Mouse (Mus musculus): Measurements from ENCODE around the gene Otub1. TPM values are rescaled to one million over a fixed set of nuclear protein-coding genes. Genes with fewer than 3 reads are reported as not detected.

Gene Otub1
- polyA plus RNA-seq, 2 experiments = 34.7 to 50.5 TPM

- Histone ChIP-seq H3K9ac (replicated peaks) (no peak overlapping the region), H3K27ac (no peak overlapping the region), H3K4me3 (ENCODE audit: insufficient read depth in 1 of 2, low read depth in 2 of 2, low read length in 2 of 2) (no peak overlapping the region), H3K4me2 (ENCODE audit: low read depth) (no peak overlapping the region), H3K36me3 (replicated peaks; ENCODE audit: control insufficient read depth, insufficient read depth, low read depth) (peaks cover 28% of the 10 kb centered on the region), H3K27me3 (ENCODE audit: control insufficient read depth, insufficient read depth, low read length) (no peaks in the 10 kb centered on the region), H3K4me1 (replicated peaks; ENCODE audit: control insufficient read depth in 2 of 2, insufficient read depth in 2 of 2, low read length in 1 of 2) (peaks cover 15 to 19% of the 10 kb centered on the region in 2 experiments), H3K9me3 (ENCODE audit: control insufficient read depth, low read length) (no peaks in the 10 kb centered on the region)
- DNase-seq (ENCODE audit: low read depth in 3 of 3, low spot score in 3 of 3) (no peak), ATAC-seq (ENCODE audit: insufficient read depth) (no peak)
- TF ChIP-seq EP300 (IDR thresholded peaks at IDR 0.05; ENCODE audit: low read depth) (no peak), CTCF (IDR thresholded peaks at IDR 0.05; ENCODE audit: low read depth) (no peak)
- 81% methylated on average over 1 of the region's 1 CpGs for WGBS (ENCODE audit: insufficient replicate concordance)
Measured at GRCm38 (mm10) chr19:7212216-7212615, 6.1 kb upstream of the Otub1 start.

GRCm38 (mm10) chr19:7209907-7210646 lies 4.0 kb upstream of the Otub1 start:
- H3K9ac ChIP-seq (replicated peaks) = no peak overlapping the region
- no peaks in the 10 kb centered on the region for H3K9me3 ChIP-seq (ENCODE audit: control insufficient read depth, low read length)
- H3K27ac ChIP-seq = no peak overlapping the region
- H3K4me2 ChIP-seq (ENCODE audit: low read depth) = no peak overlapping the region
- H3K36me3 ChIP-seq (replicated peaks; ENCODE audit: control insufficient read depth, insufficient read depth, low read depth) = peaks cover 21% of the 10 kb centered on the region
- DNase-seq (ENCODE audit: low read depth in 3 of 3, low spot score in 3 of 3) = no peak
- ATAC-seq (ENCODE audit: insufficient read depth) = no peak
- H3K27me3 ChIP-seq (ENCODE audit: control insufficient read depth, insufficient read depth, low read length) = no peaks in the 10 kb centered on the region
- peaks cover 8 to 15% of the 10 kb centered on the region in 2 experiments for H3K4me1 ChIP-seq (replicated peaks; ENCODE audit: control insufficient read depth in 2 of 2, insufficient read depth in 2 of 2, low read length in 1 of 2)
- WGBS (ENCODE audit: insufficient replicate concordance) = 65% methylated on average over 7 of the region's 7 CpGs
- no peak for TF ChIP-seq EP300 (IDR thresholded peaks at IDR 0.05; ENCODE audit: low read depth)
- no peak for TF ChIP-seq CTCF (IDR thresholded peaks at IDR 0.05; ENCODE audit: low read depth)
- no peak overlapping the region for H3K4me3 ChIP-seq (ENCODE audit: insufficient read depth in 1 of 2, low read depth in 2 of 2, low read length in 2 of 2)

- peaks cover 13 to 14% of the 10 kb centered on the region in 2 experiments for H3K4me1 ChIP-seq (replicated peaks; ENCODE audit: control insufficient read depth in 2 of 2, insufficient read depth in 2 of 2, low read length in 1 of 2)
- no peak for DNase-seq (ENCODE audit: low read depth in 3 of 3, low spot score in 3 of 3)
- ATAC-seq (ENCODE audit: insufficient read depth) = no peak
- peak overlapping the region; percentile 93 for H3K27ac ChIP-seq
- no peaks in the 10 kb centered on the region for H3K9me3 ChIP-seq (ENCODE audit: control insufficient read depth, low read length)
- peak overlapping the region; percentile 97 for H3K4me2 ChIP-seq (ENCODE audit: low read depth)
- 33% methylated on average over 7 of the region's 7 CpGs for WGBS (ENCODE audit: insufficient replicate concordance)
- H3K27me3 ChIP-seq (ENCODE audit: control insufficient read depth, insufficient read depth, low read length) = no peaks in the 10 kb centered on the region
- peaks cover 23% of the 10 kb centered on the region for H3K36me3 ChIP-seq (replicated peaks; ENCODE audit: control insufficient read depth, insufficient read depth, low read depth)
- no peak for TF ChIP-seq CTCF (IDR thresholded peaks at IDR 0.05; ENCODE audit: low read depth)
- no peak for TF ChIP-seq EP300 (IDR thresholded peaks at IDR 0.05; ENCODE audit: low read depth)
- H3K9ac ChIP-seq (replicated peaks) = peak overlapping the region; percentile 88
- H3K4me3 ChIP-seq (ENCODE audit: insufficient read depth in 1 of 2, low read depth in 2 of 2, low read length in 2 of 2) = peak overlapping the region; percentile 90 to 97
Measured at GRCm38 (mm10) chr19:7205326-7205725, 790 bp downstream of the Otub1 start.

GRCm38 (mm10) chr19:7204898-7205297 lies 1.2 kb downstream of the Otub1 start:
- H3K36me3 ChIP-seq (replicated peaks; ENCODE audit: control insufficient read depth, insufficient read depth, low read depth) = peaks cover 22% of the 10 kb centered on the region
- H3K4me3 ChIP-seq (ENCODE audit: insufficient read depth in 1 of 2, low read depth in 2 of 2, low read length in 2 of 2) = peak overlapping the region; percentile 90 to 97
- H3K9ac ChIP-seq (replicated peaks) = peak overlapping the region; percentile 88
- H3K9me3 ChIP-seq (ENCODE audit: control insufficient read depth, low read length) = no peaks in the 10 kb centered on the region
- ATAC-seq (ENCODE audit: insufficient read depth) = no peak
- WGBS (ENCODE audit: insufficient replicate concordance) = 60% methylated on average over 2 of the region's 2 CpGs
- H3K4me2 ChIP-seq (ENCODE audit: low read depth) = peak overlapping the region; percentile 97
- H3K27ac ChIP-seq = no peak overlapping the region
- no peak for DNase-seq (ENCODE audit: low read depth in 3 of 3, low spot score in 3 of 3)
- TF ChIP-seq EP300 (IDR thresholded peaks at IDR 0.05; ENCODE audit: low read depth) = no peak
- TF ChIP-seq CTCF (IDR thresholded peaks at IDR 0.05; ENCODE audit: low read depth) = no peak
- H3K4me1 ChIP-seq (replicated peaks; ENCODE audit: control insufficient read depth in 2 of 2, insufficient read depth in 2 of 2, low read length in 1 of 2) = peaks cover 13 to 14% of the 10 kb centered on the region in 2 experiments
- no peaks in the 10 kb centered on the region for H3K27me3 ChIP-seq (ENCODE audit: control insufficient read depth, insufficient read depth, low read length)

GRCm38 (mm10) chr19:7200427-7200826 lies 5.7 kb downstream of the Otub1 start:
- H3K4me1 ChIP-seq (replicated peaks; ENCODE audit: control insufficient read depth in 2 of 2, insufficient read depth in 2 of 2, low read length in 1 of 2) = peaks cover 8% of the 10 kb centered on the region in 2 experiments
- ATAC-seq (ENCODE audit: insufficient read depth) (no peak), DNase-seq (ENCODE audit: low read depth in 3 of 3, low spot score in 3 of 3) (no peak)
- peaks cover 37% of the 10 kb centered on the region for H3K36me3 ChIP-seq (replicated peaks; ENCODE audit: control insufficient read depth, insufficient read depth, low read depth)
- H3K27ac ChIP-seq = no peak overlapping the region
- H3K9ac ChIP-seq (replicated peaks) = no peak overlapping the region
- no peak for TF ChIP-seq CTCF (IDR thresholded peaks at IDR 0.05; ENCODE audit: low read depth)
- no peaks in the 10 kb centered on the region for H3K27me3 ChIP-seq (ENCODE audit: control insufficient read depth, insufficient read depth, low read length)
- H3K4me2 ChIP-seq (ENCODE audit: low read depth) = no peak overlapping the region
- no peaks in the 10 kb centered on the region for H3K9me3 ChIP-seq (ENCODE audit: control insufficient read depth, low read length)
- no peak overlapping the region for H3K4me3 ChIP-seq (ENCODE audit: insufficient read depth in 1 of 2, low read depth in 2 of 2, low read length in 2 of 2)
- 43% methylated on average over 1 of the region's 1 CpGs for WGBS (ENCODE audit: insufficient replicate concordance)

Measured in liver, embryonic 14.5 days (tissue).